Mouse (Mus musculus) left cerebral cortex, adult 8-10 months (tissue): ENCODE measurements around the gene Cd3d. TPM values are rescaled to one million over a fixed set of nuclear protein-coding genes. Genes with fewer than 3 reads are reported as not detected.
A peak's percentile ranks its signal among the peaks of the same experiment; 100 is the strongest.
"Not testable (repeated sequence)": the region's sequence is repeated elsewhere in the genome, so short reads cannot be mapped to it uniquely, and the experiment has no call there.

Source experiments
- DNase-seq, 2 experiments: peaks; one replicate each; pipeline ENCODE4 v3.0.0; 2022; ENCODE audit warnings: low spot score in 2 of 2
- total RNA-seq, 4 experiments: library from RNA; stranded (reverse); gene quantifications; 2 replicates each; pipeline ENCODE4 v1.2.4; 2022

Gene Cd3d
- not detected for total RNA-seq

DNA sequence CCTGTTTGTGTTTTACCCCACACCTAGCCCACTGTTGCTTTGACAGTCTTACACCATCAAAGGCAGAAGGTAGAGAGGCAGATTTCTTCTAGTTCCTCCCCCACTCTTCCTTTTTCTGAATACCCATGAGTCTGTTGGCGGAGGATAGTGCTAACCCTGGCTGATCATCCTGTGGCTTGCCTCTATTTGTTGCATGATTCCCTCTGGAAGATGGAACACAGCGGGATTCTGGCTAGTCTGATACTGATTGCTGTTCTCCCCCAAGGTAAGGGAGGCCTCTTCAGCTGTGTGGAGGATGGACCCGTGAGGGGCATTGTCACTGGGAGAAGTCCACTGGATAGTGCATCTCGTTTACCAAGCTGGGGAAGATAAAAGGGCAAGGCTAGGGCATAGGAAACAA is at the start of gene Cd3d:
Gene Cd3d (plus strand): TSS at position 111 of the 400 bp plus-strand sequence.
- no peak for DNase-seq

DNA sequence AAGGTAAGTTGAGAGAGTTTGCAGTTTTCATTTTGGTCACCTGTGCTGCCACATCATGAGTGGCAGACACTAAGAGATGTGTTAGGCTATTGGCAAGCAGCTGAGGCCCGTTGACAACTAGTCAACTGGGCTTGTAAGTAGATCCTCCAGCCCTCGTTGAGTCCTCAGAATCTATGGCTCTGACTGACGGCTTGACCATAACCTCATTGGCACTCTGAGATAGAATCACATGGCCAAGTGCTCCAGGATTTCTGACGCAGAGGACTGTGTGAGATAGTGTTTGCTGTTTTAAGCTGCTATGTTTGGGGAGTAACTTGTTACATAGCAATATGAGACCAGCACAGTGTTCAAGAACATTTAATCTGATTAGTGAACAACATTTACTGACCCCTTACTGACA is 39.8 kb upstream of the Cd3d start:
- DNase-seq, result no peak

DNA sequence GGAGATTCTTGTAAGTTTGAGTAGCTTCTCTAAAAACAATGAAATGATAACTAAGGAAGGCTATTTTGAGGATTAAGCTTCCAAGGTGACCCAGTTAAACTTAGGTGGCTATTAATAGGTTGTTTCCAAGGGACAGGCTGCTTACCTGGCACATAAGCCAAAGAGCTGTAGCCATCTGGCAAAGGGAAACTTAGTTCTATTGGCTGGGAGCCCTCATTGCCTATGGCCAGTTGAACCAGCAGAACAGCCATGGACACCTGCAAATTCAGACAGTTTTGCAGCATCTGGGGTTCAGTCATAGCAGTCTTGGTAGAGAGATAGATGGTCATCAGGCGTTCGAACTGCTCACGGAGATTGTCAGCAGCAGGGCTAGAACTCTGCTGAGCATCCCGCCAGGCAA is 39.2 kb upstream of the Cd3d start:
- no peak for DNase-seq

DNA sequence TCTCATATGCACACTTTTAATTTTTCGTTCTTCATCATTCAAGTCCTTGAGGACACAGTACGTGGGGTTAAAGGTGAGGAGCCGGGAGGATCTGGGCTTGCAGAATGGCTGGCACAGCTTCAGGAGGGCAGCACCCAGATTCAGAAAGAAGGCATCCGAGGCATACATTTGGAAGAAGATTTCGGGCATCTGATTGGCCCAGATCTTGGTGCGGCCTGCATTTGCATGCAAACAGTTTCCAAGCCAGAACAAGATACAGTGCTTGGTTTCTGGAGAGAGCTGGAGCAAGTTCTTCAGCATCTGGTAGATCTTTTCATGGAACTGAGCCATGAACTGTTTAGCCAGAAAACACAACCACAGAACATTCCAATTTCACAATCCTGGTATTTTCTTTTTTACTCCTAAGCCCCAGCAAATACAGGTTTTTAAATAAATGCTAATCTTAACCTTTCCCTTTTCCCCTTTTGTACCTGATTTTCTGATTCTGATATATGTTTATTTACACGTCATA is 35.3 kb upstream of the Cd3d start:
- no peak for DNase-seq

DNA sequence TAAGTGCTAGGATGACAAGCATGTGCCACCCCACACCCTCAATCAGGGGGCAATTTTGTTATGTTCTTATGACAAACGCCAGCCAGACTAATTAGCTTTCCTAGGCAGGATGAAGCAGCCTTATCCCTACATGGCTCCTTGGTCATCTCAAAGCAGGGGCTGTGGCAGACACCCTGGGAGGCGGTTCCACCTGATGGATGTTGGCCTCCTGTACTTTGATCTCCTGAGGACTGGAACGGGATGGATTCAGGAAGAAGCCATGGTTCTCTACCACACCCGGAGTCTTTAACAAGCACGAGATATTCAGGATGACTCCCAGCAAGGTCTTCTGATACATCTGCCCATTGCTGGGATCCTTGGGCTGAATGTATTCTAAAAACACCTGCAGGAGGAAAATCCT is 33.8 kb upstream of the Cd3d start:
- DNase-seq, result no peak

DNA sequence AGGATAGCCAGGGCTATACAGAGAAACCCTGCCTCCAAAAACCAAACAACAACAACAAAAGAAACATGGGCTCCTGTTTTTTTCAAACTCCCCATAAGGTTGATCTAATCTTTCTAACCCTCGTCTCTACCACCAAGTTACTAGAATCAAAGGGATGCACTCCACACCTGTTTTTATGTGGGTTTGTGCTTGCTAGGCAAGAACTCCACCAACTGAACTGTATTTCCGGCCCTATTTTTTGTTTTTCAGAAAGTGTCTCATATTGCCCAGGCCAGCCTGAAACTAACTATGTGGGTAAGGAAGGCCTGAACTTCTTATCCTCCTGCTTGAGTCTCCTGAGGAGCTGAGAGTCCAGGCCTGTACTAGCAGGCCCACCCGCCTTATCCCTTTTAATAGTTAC is 27.2 kb upstream of the Cd3d start:
- DNase-seq, result no peak

DNA sequence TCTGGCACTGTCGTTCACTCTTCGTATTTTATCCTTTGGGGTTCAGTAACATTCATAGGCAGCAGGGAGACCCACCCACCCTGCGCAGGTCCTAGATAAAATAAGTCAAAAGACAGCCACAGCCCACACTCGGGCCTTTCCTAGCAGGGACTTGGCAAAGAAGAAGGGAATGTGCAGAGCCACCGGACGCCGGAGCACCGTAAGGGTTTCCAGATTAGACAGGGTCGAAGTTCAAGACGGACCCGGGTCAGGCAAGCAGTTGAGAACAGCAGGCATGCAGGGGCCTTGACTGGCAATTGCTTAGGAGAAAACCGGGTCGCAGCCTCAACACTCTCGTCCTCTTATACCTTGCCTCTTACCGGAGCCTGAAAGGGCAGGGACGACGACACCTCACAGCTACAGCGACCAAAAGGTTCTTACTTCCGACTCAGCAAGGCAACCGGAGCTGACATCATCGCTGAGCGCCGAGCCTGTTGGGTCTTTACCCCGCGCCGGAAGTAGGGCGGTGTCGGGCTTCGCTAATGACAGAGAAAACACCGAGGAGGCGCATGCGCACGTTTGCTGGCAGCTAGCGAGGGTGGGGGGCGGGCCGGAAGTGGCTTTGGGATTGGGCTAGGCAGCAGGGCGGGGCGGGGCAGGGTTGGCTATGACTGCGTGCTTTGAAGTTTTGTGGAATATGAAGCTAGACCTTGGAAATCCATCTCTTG is 16.3 kb upstream of the Cd3d start, which contains the start of gene Ube4a:
Gene Ube4a (minus strand): TSS at position 475 of the 707 bp plus-strand sequence.
- peak; percentile 98 to 99 for DNase-seq

DNA sequence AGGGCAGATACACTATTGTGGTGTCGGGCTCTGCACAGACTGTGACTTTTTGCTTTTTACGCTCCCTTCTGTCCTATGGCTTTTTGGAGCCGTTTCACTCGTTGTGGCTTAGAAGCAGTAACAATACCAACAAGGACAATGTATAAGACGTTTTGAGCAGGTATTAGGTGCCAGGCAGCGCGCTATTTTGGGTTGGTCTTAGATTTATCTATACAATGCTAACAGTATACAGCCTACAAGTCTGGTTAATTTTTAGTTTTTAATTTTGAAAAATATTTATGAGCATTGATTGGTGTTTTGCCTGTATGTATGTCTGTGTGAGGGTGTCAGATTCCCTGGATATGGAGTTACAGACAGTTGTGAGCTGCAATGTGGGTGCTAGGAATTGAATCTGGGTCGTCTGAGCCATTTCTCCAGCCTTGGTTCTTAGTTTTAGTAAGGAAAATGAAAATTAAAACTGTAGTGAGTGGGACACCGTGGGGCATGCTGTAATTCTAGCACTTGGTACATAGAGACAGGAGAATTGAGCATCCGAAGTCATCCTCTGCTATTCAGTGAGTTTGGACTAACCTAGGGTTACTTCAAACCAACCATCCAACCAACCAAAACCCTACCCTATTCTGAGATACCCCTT is 15.6 kb upstream of the Cd3d start:
- no peak for DNase-seq

DNA sequence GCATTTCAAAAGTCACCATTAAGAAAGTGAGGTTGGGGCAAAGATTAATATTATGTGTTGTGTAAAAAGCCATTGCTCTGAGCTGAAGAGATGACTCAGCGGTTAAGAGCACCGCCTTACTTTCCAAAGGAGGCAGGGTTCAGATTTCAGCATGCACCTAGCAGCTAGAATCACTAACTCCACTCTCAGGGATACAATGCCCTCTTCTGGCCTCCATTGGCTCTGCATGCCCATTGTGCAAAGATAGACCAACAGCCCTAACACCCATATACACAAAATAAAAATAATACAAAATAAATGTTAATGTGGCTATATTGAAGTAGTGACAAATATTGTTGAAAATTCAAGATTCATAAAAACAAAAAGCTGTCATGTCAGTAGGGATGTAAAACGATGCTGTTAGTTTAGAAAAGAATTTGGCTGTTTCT is 14.8 kb upstream of the Cd3d start:
- peak; percentile 18 to 30 for DNase-seq

DNA sequence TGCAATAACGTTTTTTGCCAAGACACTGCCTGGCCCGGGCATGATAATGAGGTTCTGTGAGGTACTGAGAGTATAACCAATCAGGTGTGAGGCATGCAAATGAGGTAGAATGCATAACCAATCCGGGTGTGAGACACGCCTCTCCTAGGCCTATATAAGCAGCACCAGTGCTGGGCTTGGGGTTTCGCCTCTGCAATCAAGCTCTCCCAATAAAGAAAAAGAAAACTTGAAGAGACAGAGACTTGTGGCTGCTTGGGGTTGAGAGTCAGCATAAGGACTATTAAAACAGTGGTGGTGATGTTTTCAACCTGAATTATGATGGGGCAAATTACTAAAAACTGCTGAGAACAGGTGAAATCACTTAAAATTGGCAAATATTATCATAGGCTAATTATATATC is 13.8 kb upstream of the Cd3d start:
- not testable (repeated sequence) for DNase-seq

DNA sequence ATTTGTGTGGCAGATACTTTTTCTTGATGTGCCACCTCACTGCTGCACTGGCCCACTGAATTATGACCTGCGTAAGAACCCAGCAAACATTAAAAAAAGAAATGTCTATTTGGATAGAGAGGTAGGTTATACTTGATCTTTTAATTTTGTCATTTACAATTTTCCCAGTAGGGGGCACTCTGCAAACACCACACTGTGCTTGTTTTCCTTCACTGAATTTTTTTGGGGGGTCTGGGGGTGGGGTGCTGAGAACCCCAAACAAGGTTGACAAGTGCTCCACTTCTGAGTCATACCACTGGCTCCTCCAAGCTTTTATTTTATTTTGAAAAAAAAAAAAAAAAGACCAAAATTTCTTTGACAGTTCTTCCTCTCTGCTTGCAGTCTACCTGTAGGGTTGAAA is 12.1 kb upstream of the Cd3d start:
- no peak for DNase-seq

DNA sequence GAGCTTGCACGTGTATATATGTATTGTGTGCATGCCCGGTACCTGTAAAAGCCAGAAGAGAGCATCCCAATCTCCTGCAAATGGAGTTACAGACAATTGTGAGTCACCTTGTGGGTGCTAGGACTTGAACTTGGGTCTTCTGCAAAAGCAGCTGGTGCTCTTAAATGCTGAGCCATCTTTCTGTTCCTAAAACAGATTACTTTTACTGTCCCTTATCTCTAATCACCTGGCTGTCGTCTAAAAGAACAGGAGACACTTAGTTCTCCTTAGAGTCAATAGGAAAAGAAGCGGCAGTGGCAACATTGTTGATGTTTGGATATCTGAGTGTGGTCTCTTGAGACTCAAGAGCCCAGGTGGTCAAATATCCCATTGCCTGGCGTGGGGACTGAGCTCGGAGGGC is 3.8 kb upstream of the Cd3d start:
- no peak for DNase-seq

DNA sequence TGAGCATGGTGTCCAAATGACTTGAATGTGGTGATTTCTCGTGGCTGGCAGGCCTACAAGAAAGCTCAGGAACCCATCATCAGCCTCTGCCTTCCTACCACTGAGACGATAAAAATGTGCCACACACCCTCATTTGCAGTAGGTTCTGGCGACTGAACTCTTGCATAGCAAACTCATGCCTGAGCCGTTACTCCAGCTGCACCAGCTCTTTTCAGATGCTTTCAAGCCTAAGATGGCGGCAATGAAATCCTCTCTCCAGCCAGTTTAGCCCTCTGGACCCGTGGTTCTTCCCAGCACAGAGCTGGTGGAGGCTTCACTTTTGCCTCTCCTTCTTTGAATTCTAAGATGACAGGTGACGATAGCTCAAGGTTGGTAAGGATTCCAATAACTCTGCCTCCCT is 1.8 kb upstream of the Cd3d start:
- no peak for DNase-seq

DNA sequence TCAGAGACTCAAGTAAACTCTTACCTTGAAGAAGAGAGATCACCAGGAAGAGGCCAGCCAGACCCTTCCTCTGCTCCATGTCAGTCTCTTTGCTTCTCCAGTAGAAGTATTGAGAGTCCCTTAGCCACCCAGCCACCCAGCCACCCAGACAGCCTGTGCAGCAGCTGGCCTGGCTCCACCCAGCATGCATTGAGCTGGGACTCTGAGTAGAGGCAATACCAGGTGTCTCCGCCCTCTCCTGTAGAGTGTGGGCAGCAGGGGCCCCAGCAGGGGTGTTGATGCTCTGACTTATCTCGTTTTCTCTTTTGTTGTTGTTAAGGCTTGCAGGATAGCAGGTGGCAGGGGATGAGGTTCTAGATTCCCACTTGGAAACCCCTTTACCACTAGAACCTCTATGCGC is 1.3 kb upstream of the Cd3d start, which contains the start of gene Cd3g:
Gene Cd3g (minus strand): TSS at position 190 of the 400 bp plus-strand sequence.
- no peak for DNase-seq

DNA sequence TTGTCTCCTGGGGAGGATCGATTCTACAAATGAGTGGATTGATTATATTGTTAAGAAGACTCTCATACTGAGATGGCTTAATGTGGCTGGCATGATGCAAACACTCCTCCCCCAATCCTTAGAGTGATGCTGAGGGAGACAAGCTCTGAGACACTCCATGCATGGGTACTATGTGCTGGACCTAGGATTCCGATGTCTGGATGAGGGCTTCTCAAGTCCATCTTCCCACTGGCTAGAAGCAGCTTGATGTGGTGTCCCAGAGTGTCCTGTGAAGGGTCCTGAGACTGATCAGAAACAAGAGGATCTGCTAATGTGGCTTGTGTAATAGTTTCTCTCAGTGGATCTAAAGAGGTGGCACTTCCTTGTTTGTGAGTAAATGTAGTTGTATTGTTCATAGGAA is 482 bp upstream of the Cd3d start:
- DNase-seq, result no peak

DNA sequence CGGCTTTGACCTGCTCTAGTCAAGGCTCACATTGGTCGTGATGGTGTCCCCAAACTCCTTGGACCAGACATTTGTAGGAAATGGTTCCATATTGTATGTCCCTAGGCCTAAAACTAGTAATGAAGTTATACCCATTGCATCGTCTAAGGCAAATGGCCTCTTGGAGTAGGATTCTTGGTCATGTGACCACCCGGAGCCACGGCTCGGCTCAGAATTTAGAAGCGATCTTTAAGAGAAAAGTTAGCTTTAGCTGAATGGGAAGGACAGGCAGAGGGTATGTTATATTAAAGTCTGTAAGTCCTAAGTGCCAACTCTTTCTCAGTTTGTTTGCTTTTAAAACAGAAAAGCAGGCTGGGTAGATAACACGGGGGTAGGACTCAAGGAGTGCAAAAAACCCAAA is 495 bp downstream of the Cd3d start:
- DNase-seq, result no peak

DNA sequence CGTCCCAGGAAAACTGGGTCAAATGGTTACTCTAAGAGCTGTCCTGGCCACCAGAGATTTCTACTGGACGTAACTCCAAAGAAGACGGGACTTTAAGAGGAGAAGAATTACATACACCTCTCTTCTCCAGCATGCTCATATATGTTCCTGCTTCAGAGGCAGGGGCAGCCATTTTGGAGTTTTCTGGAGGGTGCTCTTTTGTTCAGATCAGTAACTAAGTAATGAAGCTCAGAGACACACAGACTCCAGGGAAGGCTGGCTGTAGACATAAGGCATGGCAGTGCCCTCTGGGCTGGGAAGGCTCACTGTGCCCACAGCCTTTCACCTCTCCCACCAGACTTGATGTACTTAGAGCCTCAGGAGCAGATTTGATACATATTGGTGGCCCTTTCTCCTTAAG is 945 bp downstream of the Cd3d start:
- no peak for DNase-seq

DNA sequence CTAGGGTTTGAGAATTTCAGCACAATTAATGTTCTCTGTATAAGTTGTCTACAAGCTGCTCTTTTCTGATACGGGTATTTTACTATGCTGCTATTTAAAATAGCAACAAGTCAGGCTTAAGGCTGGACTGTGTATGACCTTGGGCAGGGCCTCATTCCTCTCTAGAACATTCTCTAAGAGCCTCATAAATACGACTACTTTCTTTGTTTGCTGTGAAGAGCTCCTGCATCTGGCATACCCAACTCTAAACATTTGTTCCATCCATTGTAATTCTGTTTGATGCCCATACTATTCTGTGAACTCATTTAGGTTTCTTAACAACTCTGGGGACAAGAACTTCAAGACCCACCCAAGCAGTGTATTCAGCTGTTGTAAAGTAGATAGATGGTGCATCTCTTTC is 1.4 kb downstream of the Cd3d start:
- no peak for DNase-seq

DNA sequence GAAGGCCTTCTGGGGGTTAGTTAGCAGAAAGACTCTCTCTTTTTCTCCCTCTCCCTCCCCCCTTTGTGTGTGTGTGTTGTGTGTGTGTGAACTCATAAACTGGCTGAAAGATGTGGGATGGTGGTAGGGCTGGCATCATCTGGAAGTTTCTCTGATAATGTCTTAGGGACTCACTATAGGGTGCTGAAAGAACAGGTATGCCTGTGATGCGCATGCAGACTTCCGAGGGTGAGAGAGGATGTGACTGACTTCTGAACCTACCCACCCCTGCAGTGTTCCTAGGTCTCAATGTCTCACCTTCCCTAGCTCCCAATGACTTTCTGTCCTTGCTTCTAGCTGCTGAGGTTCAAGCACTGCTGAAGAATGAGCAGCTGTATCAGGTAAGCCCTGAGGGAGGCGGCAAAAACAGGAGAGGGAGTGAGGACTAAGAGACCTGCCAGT is 4.2 kb downstream of the Cd3d start:
- DNase-seq, result no peak

DNA sequence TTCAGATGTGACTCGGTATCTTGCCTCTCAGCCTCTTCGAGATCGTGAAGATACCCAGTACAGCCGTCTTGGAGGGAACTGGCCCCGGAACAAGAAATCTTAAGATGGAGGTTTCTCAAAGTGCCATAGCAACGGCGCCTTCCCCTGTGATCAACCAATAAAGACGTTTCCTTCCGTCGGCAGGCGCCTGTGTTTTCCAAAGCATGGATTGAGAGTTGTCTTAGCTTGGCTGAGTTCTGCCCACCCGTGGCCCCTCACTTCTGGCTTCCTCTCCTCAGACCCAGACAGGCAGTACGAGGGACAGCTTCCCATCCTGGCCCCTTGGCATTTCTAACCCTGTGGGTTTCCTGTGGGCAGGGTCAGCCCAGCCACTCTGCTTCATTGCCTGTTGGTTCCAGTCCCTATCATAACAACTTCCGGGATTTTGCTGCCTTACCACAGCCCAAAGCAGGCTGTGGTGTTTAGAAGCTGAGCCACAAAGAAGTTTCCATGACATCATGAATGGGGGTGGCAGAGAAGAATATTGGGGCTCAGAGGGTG is 4.7 kb downstream of the Cd3d start:
- no peak for DNase-seq

DNA sequence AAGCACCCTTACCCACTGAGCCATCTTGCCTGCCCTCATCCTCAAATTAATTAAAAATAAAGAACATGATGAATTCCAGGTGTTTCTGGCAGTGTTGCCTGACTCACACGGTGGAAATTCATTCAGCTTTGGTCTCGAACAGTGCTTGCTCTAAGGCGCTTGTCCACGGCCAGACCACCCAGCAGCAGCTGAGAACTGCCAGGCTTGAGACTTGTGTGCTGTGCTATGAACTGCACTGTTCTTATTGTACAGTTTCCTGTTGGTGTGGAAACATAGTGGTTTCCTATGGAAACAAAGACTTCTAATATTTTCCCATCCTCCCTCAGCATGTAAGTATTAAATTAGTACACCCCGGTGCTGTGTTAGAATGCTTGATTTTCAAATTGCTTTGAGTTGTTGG is 5.4 kb downstream of the Cd3d start:
- no peak for DNase-seq

DNA sequence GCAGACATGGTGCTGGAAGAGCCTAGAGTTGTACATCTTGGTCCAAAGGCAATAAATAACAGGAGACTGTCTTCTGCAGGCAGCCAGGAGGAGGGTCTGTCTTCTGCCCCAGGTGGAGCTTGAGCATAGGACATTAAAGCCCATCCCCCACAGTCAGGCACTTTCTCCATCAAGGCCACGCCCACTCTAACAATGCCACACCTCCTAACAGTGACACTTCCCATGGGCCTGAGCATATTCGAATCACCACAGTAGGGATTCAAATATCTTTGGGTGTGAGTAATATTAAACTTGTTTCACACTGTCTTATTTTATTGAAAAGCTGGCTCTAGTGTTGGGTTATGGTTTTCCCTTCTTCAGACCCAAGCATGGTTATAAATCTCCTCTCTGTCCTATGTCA is 10.2 kb downstream of the Cd3d start:
- DNase-seq, result no peak

DNA sequence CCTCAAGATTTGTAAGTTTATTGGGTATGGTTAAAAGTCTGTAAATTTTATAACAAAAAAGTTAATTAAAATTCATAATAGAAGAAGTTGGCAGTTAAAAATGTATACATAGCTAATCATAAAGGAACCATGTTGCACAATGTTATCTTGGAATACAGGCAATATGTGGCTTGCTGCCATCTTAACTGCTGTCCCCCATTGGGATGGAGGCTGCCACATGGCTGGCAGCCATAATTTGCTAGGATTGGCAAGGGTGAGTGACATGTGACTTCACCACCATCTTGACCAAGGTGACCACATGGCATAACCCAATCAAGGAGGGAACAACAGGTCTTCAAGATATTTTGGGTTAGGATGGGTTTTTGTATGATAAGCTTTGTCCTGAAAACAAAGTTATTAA is 10.7 kb downstream of the Cd3d start:
- no peak for DNase-seq
